Mouse (Mus musculus) liver, embryonic 13.5 days (tissue): ENCODE data around the gene Clps. TPM values are rescaled to one million over a fixed set of nuclear protein-coding genes. Genes with fewer than 3 reads are reported as not detected.

Source experiments
- ATAC-seq: fragments of 200-750 bp; cut with Nextera tagmentation; 2 replicates; pipeline ENCODE4 v1.8.0; 2017; ENCODE audit warnings: low read depth, mild to moderate bottlenecking, moderate number of reproducible peaks, moderate library complexity
- DNase-seq: peaks from one replicate; pipeline ENCODE4 v3.0.0; 2022
- H3K27ac ChIP-seq: fragments of 300-500 bp; sonication (generic); 2 replicates; pipeline ENCODE4 v1.5.1; 2015; ENCODE audit warnings: moderate library complexity, mild to moderate bottlenecking, inconsistent platforms
- H3K27me3 ChIP-seq: fragments of 300-500 bp; sonication (generic); 2 replicates; pipeline ENCODE4 v1.6.1; 2015; ENCODE audit warnings: mild to moderate bottlenecking, inconsistent platforms
- H3K36me3 ChIP-seq: fragments of 300-500 bp; sonication (generic); 2 replicates; pipeline ENCODE4 v1.6.1; 2015; ENCODE audit warnings: mild to moderate bottlenecking, inconsistent platforms
- H3K4me1 ChIP-seq: fragments of 300-500 bp; sonication (generic); replicated peaks from 2 replicates; pipeline ENCODE4 v1.6.1; 2015; ENCODE audit warnings: inconsistent platforms
- H3K4me2 ChIP-seq: fragments of 300-500 bp; sonication (generic); 2 replicates; pipeline ENCODE4 v1.6.1; 2015; ENCODE audit warnings: inconsistent platforms, mild to moderate bottlenecking, moderate library complexity
- H3K4me3 ChIP-seq: fragments of 300-500 bp; sonication (generic); replicated peaks from 2 replicates; pipeline ENCODE4 v1.5.1; 2015; ENCODE audit warnings: mild to moderate bottlenecking, inconsistent platforms
- H3K9ac ChIP-seq: fragments of 300-500 bp; sonication (generic); 2 replicates; pipeline ENCODE4 v1.6.1; 2015; ENCODE audit warnings: mild to moderate bottlenecking, inconsistent platforms
- H3K9me3 ChIP-seq: fragments of 300-500 bp; sonication (generic); replicated peaks from 2 replicates; pipeline ENCODE4 v1.6.1; 2016; ENCODE audit warnings: inconsistent platforms
- WGBS: fragments of 180-500 bp; shearing (Covaris S2); methylation state at CpG from one replicate; pipeline ENCODE4 v1.1.7; 2015; ENCODE audit not compliant: insufficient replicate concordance; 5-methylcytosine and 5-hydroxymethylcytosine counted together
- polyA plus RNA-seq: library from polyadenylated mRNA; unstranded; fragments of >200 nt; fragmentation: Nextera tagmentation; extraction: Ambion mirVana; gene quantifications from 2 replicates; pipeline ENCODE4 v1.2.1, GENCODE M21; 2015

Gene Clps
- polyA plus RNA-seq, 1 experiment from 2014 or later = 3.2 TPM

GRCm38 (mm10) chr17:28524831-28525430 lies 35.6 kb downstream of the Clps start:
- Histone ChIP-seq H3K36me3 (no peaks in the 10 kb centered on the region), H3K4me3 (no peak overlapping the region), H3K4me1 (peaks cover 35% of the 10 kb centered on the region), H3K9ac (no peak overlapping the region), H3K9me3 (no peaks in the 10 kb centered on the region), H3K4me2 (no peak overlapping the region), H3K27ac (no peak overlapping the region), H3K27me3 (peaks cover 39% of the 10 kb centered on the region)
- DNase-seq (no peak), ATAC-seq (no peak)
- WGBS = 34% methylated on average over 4 of the region's 4 CpGs

DNA sequence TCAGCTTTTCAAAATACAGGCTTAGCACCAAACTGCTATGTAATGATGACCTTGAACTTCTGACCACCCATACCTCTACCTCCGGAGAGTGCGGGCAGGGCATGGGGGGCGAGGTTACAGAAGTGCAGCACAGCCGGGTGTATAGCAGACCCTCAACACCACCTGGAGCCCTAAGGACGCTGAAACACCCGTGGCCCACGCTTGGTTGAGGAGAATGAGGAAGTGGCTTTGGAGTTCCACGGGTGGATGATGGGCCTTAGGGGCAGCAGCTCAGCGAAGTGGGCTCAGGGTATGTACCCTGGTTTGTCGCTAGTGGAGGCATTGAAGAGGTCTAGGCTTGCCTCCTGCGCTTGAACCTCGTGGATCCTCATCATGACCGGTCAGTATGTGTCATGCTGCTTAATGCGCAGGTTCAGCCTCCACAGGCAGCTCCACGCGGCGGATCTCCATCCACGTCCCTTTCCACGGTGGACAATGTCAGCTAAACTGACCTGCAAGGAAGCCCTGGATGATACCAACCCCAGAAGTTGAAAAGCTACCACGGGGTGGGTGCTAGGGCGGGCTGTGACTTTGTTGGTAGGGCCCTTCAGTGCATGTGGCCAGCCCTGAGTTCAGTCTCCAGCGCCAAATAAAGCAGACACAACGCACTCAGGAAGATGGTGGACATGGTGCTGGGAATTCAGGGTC lies 36.4 kb downstream of the Clps start:
- 59% methylated on average over 23 of the region's 23 CpGs for WGBS
- no peaks in the 10 kb centered on the region for H3K36me3 ChIP-seq
- H3K9me3 ChIP-seq = no peaks in the 10 kb centered on the region
- DNase-seq = no peak
- no peak overlapping the region for H3K27ac ChIP-seq
- ATAC-seq = no peak
- peaks cover 36% of the 10 kb centered on the region for H3K4me1 ChIP-seq
- peaks cover 42% of the 10 kb centered on the region for H3K27me3 ChIP-seq
- H3K4me3 ChIP-seq = peak overlapping the region; percentile 60; the same call in 1 of the 2 replicates
- H3K9ac ChIP-seq = no peak overlapping the region
- H3K4me2 ChIP-seq = peak overlapping the region; percentile 73

DNA sequence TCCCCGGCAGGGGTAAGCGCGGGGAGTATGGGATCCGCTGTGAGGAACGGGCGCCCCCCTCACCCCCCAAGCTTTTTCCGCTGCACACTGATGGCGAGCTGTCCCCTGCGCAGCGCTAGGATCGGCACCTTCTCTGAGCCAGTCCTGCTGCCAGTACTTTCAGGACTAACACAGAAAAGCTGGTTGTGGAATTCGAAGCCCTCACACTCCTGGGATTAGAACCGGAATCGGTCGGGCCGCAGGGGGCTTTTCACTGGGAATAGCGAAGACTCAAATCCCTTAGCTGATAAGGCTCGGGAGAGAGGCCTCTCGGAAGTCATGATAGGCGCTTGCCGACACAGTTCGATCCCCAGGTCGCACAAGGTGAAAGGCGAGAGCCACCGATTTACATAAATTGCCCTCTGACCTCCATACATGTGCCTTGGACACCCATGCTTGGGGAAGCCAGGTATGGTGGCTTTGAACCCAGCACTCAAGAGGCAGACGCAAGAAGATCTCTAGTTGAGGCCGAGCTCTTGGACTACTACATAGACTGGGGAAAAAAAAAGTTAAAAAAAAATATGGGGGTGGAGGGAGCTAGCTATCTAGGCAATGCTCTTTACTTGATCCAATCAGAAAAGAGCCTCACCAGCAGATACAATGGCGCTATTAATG lies 37.1 kb downstream of the Clps start:
- no peak for DNase-seq
- 6% methylated on average over 28 of the region's 28 CpGs for WGBS
- no peak; the same call in 1 of the 2 replicates for ATAC-seq

GRCm38 (mm10) chr17:28522623-28523354 lies 37.8 kb downstream of the Clps start:
- ATAC-seq = peak; percentile 53
- WGBS = under 1% methylated on average over 66 of the region's 66 CpGs
- peaks cover 49% of the 10 kb centered on the region for H3K4me1 ChIP-seq

More for the DNA sequence above, 37.1 kb downstream of the Clps start:
- Histone ChIP-seq H3K27me3 (peaks cover 49% of the 10 kb centered on the region), H3K36me3 (no peaks in the 10 kb centered on the region), H3K4me3 (peak overlapping the region; percentile 60), H3K9me3 (no peaks in the 10 kb centered on the region), H3K27ac (peak overlapping the region; percentile 68), H3K4me1 (peaks cover 43% of the 10 kb centered on the region), H3K9ac (peak overlapping the region; percentile 33; the same call in 1 of the 2 replicates), H3K4me2 (peak overlapping the region; percentile 73)

DNA sequence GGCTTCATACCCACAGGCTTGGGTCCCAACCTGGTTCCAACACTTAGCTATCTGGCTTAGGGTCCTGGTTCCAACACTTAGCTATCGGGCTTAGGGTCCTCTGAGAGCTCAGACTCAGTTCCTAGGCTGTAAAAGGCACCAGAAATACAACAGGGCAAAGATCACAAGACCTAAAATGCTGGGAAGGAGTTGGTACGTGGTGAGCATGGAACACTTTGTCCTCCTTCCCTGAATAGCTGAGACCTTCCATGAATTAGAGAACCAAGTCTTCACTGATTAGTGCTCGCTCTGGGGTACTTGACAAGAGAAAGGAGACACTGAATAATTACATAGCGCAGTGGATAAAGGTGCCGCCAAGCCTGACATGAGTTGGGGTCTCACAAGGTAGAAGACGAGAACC lies 38.6 kb downstream of the Clps start:
- no peak for ATAC-seq
- Histone ChIP-seq H3K4me2 (peak overlapping the region; percentile 73), H3K4me1 (peaks cover 47% of the 10 kb centered on the region), H3K27me3 (peaks cover 65% of the 10 kb centered on the region), H3K4me3 (0 out of 2 replicates have a peak overlapping the region, but pooled peaks have one; percentile 60), H3K9me3 (no peaks in the 10 kb centered on the region), H3K27ac (no peak overlapping the region), H3K9ac (no peak overlapping the region), H3K36me3 (no peaks in the 10 kb centered on the region)
- no peak for DNase-seq
- WGBS = 48% methylated on average over 6 of the region's 6 CpGs

More at GRCm38 (mm10) chr17:28522623-28523354, 37.8 kb downstream of the Clps start:
- Histone ChIP-seq H3K27ac (peak overlapping the region; percentile 68), H3K4me2 (peak overlapping the region; percentile 73), H3K9ac (peak overlapping the region; percentile 33), H3K27me3 (peaks cover 56% of the 10 kb centered on the region), H3K4me3 (peak overlapping the region; percentile 60), H3K36me3 (no peaks in the 10 kb centered on the region), H3K9me3 (no peaks in the 10 kb centered on the region)
- DNase-seq = peak; percentile 46

DNA sequence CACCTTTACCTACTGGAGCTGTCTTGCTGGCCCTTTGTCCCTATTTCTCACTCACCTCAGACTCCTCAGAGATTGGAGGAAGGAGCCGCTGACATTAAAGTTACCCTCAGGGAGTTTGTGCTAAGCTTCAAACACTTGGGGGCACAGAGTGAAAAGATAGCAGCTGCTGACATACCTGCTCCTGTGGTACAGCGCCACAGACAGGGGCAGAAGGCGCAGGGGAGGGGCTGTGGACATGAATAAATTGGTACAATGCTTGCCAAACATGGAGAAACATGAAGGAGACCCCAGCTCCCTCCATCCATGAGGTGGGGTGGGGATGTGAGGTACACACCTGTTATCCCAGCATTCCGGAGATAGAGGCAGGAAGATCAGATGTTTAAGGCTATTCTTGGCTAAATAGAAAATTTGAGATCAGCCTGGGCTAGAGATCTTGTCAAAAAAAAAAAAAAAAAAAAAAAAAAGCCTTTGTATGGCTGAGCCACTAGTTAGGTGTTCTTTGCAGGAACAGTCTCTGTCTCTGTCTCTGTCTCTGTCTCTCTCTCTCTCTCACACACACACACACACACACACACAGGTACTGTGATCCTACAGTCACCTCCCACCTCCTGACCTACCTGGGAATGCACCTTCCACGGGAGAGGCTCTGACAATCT lies 39.4 kb downstream of the Clps start:
- ATAC-seq (no peak), DNase-seq (no peak)
- Histone ChIP-seq H3K4me2 (no peak overlapping the region), H3K27ac (no peak overlapping the region), H3K4me1 (peaks cover 47% of the 10 kb centered on the region), H3K27me3 (peaks cover 72% of the 10 kb centered on the region), H3K9ac (no peak overlapping the region), H3K36me3 (no peaks in the 10 kb centered on the region), H3K9me3 (no peaks in the 10 kb centered on the region), H3K4me3 (no peak overlapping the region)
- WGBS = 49% methylated on average over 5 of the region's 5 CpGs

- Histone ChIP-seq H3K9me3 (no peaks in the 10 kb centered on the region), H3K27ac (no peak overlapping the region), H3K9ac (no peak overlapping the region), H3K4me2 (no peak overlapping the region), H3K4me1 (peaks cover 53% of the 10 kb centered on the region), H3K4me3 (no peak overlapping the region), H3K27me3 (peaks cover 78% of the 10 kb centered on the region), H3K36me3 (no peaks in the 10 kb centered on the region)
- no peak for ATAC-seq
- DNase-seq = no peak
- 53% methylated on average over 4 of the region's 4 CpGs for WGBS
These were observed 40.0 kb downstream of the Clps start for GRCm38 (mm10) chr17:28520561-28520960.

DNA sequence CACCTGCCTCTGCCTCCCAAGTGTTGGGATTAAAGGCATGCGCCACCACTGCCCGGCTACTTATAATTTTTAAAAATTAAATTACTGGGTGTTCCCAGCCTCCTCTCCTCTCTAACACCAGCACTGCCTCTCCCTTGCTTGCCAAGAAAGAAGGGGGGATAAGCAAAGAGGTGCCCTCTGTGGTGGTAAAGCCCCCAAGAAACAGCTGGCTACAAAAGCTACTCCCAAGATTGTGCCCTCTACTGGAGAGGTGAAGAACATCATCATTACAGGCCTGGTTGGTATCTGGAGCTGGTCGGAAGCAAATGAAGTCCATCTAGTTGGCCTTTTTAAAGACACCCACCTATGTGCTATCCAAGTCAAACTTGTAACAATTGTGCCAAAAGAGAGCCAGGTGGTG lies 40.7 kb downstream of the Clps start:
- ATAC-seq = no peak
- Histone ChIP-seq H3K36me3 (no peaks in the 10 kb centered on the region), H3K27ac (no peak overlapping the region), H3K4me1 (peaks cover 57% of the 10 kb centered on the region), H3K4me3 (no peak overlapping the region), H3K4me2 (no peak overlapping the region), H3K9ac (no peak overlapping the region), H3K9me3 (no peaks in the 10 kb centered on the region), H3K27me3 (peaks cover 83% of the 10 kb centered on the region)
- whole genome bisulfite sequencing = 78% methylated on average over 3 of the region's 3 CpGs
- DNase-seq = no peak

DNA sequence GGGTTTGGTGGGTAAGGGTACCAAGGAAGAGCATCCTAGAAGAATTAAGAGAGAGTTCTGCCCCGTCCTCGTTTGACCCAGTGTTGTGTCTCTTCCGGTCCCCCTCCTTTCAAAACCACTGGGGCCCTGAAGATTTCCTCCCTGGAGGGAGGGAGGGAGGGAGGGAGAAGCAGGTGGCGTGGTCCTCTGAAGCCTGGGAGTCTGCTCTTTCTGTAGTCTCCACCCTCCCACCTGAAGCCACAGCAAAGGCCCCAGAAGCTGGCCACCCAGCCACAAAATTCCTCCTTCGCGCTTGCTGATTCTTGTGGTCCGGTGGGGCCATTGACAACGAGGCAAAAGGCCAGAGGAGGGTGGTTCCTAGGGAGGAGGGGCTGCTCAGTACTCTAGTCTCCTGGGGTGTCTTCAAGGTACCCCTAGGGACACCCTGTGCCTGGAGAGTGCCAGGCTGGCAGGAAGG lies 41.9 kb downstream of the Clps start:
- DNase-seq (no peak), ATAC-seq (no peak)
- Histone ChIP-seq H3K9ac (peak overlapping the region; percentile 47; the same call in 1 of the 2 replicates), H3K4me1 (peaks cover 58% of the 10 kb centered on the region), H3K36me3 (no peaks in the 10 kb centered on the region), H3K9me3 (no peaks in the 10 kb centered on the region), H3K4me2 (peak overlapping the region; percentile 66), H3K4me3 (peak overlapping the region; percentile 46), H3K27ac (no peak overlapping the region), H3K27me3 (peaks cover 77% of the 10 kb centered on the region)
- 17% methylated on average over 8 of the region's 8 CpGs for WGBS

GRCm38 (mm10) chr17:28517956-28518614 lies 42.5 kb downstream of the Clps start:
- Histone ChIP-seq H3K9ac (peak overlapping the region; percentile 47), H3K27ac (no peak overlapping the region), H3K4me2 (peak overlapping the region; percentile 66), H3K36me3 (no peaks in the 10 kb centered on the region), H3K27me3 (peaks cover 71% of the 10 kb centered on the region), H3K4me3 (peak overlapping the region; percentile 46), H3K9me3 (no peaks in the 10 kb centered on the region), H3K4me1 (peaks cover 57% of the 10 kb centered on the region)
- WGBS = 1% methylated on average over 46 of the region's 46 CpGs
- no peak for DNase-seq
- peak; percentile 13; the same call in 1 of the 2 replicates for ATAC-seq
